Mouse (Mus musculus) G1E (cell line): ENCODE results near the gene Fermt1.

Source experiments
- CTCF ChIP-seq: IDR thresholded peaks from 2 replicates; pipeline ENCODE4 v1.5.1; 2012; ENCODE audit warnings: low read depth, low read length, inconsistent platforms, mixed read lengths
- GATA1 ChIP-seq: IDR thresholded peaks from 2 replicates; pipeline ENCODE4 v1.6.1; 2012; ENCODE audit warnings: borderline replicate concordance, low read length, inconsistent platforms, mixed read lengths
- TAL1 ChIP-seq: conservative IDR thresholded peaks from 2 replicates; pipeline ENCODE4 v1.6.1; 2012; ENCODE audit warnings: low read depth, low read length, inconsistent platforms, mixed read lengths

DNA sequence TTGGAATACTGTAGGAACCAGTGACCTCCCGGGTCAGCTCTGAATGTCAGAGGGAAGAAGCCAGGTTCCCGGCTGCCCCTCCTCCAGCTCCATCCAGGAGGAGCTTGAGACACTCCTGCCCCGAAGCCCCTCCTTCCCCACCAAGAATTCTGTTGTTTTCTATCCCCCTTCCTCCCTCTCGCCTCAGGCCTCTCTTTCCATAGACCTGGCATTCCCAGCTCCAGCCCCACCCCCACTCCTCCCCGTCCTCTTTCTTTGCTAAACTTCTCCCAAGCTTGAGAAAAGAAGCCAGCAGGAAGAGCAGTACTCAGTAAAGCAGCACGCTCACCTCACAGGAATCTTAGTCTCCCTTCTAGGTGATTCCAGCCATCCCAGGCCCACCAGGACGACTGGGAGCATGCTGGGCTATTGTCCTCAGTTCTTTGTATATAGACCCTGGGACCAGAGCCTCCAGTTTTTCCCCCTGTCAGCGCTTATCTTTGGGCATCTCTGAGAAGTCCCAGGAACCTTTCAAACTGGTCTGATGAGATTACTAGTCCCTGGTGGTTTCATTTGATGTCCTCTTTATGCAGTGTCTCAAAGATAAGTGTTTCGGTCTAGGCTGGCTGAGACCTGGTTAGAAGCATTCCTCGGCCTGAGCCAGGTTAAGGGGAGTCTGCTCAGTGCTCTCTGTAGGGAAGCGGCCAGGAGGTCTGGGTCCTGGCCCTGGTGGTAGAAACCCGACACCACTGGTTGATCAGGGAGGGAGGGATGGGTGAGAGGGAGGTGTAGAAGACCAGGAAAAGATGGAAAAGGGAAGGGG, 64.7 kb downstream of the Fermt1 start, which contains the start of gene Lrrn4:
- TF ChIP-seq CTCF (no peak), GATA1 (no peak), TAL1 (no peak)
